Mouse (Mus musculus) ES-E14 (cell line): ENCODE data around the gene 1110051M20Rik. TPM values are rescaled to one million over a fixed set of nuclear protein-coding genes. Genes with fewer than 3 reads are reported as not detected.

Source experiments
- DNase-seq: peaks from one replicate; pipeline ENCODE4 v3.0.0-alpha.2; 2013; ENCODE audit warnings: low read depth, low spot score
- H3K27ac ChIP-seq: 2 replicates; pipeline ENCODE4 v1.5.1; 2012; ENCODE audit warnings: low read depth, mild to moderate bottlenecking, low read length, moderate library complexity, mixed read lengths; ENCODE audit not compliant: poor library complexity, insufficient read depth, severe bottlenecking
- H3K36me3 ChIP-seq: 2 replicates; pipeline ENCODE4 v1.6.1; 2012; ENCODE audit warnings: mild to moderate bottlenecking, low read length, moderate library complexity, mixed read lengths; ENCODE audit not compliant: control insufficient read depth, poor library complexity, insufficient read depth, severe bottlenecking
- H3K4me1 ChIP-seq, 2 experiments: fragments of 150-350 bp in 1 of 2; sonication (generic) in 1 of 2; 2 replicates each; pipeline ENCODE4 v1.6.1; 2012; ENCODE audit warnings: low read length in 2 of 2, mild to moderate bottlenecking in 1 of 2, mixed read lengths in 1 of 2; ENCODE audit not compliant: control insufficient read depth in 2 of 2, insufficient read depth in 2 of 2, poor library complexity in 1 of 2
- H3K4me3 ChIP-seq, 2 experiments: fragments of 150-350 bp in 1 of 2; sonication (generic) in 1 of 2; 2 replicates each; pipeline ENCODE4 v1.5.1; 2012; ENCODE audit warnings: low read length in 2 of 2, low read depth in 1 of 2, mild to moderate bottlenecking in 1 of 2, mixed read lengths in 1 of 2; ENCODE audit not compliant: insufficient read depth in 1 of 2, poor library complexity in 1 of 2, severe bottlenecking in 1 of 2
- H3K9ac ChIP-seq: 2 replicates; pipeline ENCODE4 v1.6.1; 2012; ENCODE audit warnings: low read depth, mild to moderate bottlenecking, low read length, mixed read lengths; ENCODE audit not compliant: poor library complexity, insufficient read depth, severe bottlenecking
- H3K9me3 ChIP-seq: fragments of 150-350 bp; sonication (generic); 2 replicates; pipeline ENCODE4 v1.6.1; 2012; ENCODE audit warnings: low read depth, mild to moderate bottlenecking, low read length; ENCODE audit not compliant: control insufficient read depth, insufficient read depth
- CHD2 ChIP-seq: IDR thresholded peaks from 2 replicates; pipeline ENCODE4 v1.6.1; 2014; ENCODE audit warnings: mild to moderate bottlenecking, low read depth, low read length, inconsistent platforms
- HCFC1 ChIP-seq: IDR thresholded peaks from 2 replicates; pipeline ENCODE4 v1.6.1; 2012; ENCODE audit warnings: low read length, inconsistent platforms, borderline replicate concordance; ENCODE audit not compliant: insufficient read depth
- MAFK ChIP-seq: IDR thresholded peaks from 2 replicates; pipeline ENCODE4 v1.6.1; 2014; ENCODE audit warnings: mild to moderate bottlenecking, low read depth, low read length, inconsistent platforms; ENCODE audit not compliant: insufficient read depth
- ZC3H11A ChIP-seq: IDR thresholded peaks from 2 replicates; pipeline ENCODE4 v1.6.1; 2012; ENCODE audit warnings: low read depth, mild to moderate bottlenecking, inconsistent platforms, low read length, borderline replicate concordance
- ZNF384 ChIP-seq: IDR thresholded peaks from 2 replicates; pipeline ENCODE4 v1.6.1; 2012; ENCODE audit warnings: low read depth, low read length, inconsistent platforms
- in situ Hi-C, 2 experiments: fragments of 600-800 bp; cut with MboI; formaldehyde crosslinking; loops; one replicate each; pipeline ENCODE4 v1.15.1; 2025; ENCODE audit warnings: low sequenced_read_pairs in 2 of 2, inconsistent platforms in 1 of 2; ENCODE audit not compliant: unreplicated experiment in 2 of 2
- total RNA-seq: library from RNA; depleted of rRNA; stranded (reverse); fragments of 300-350 nt; gene quantifications from 2 replicates; pipeline ENCODE4 v1.2.3, GENCODE M21; 2012

1110051M20Rik gene
- total RNA-seq, 1 experiment = 12.4 TPM

GRCm38 (mm10) chr2:91308680-91309079, 135.8 kb downstream of the 1110051M20Rik start:
- no peaks in the 10 kb centered on the region for H3K36me3 ChIP-seq
- H3K4me3 ChIP-seq = no peak overlapping the region
- no peaks in the 10 kb centered on the region for H3K4me1 ChIP-seq
- TF ChIP-seq HCFC1 = no peak
- TF ChIP-seq ZNF384 = no peak
- no peak for TF ChIP-seq CHD2
- no peak for TF ChIP-seq ZC3H11A
- no peak for TF ChIP-seq MAFK
- no peak overlapping the region for H3K9ac ChIP-seq
- DNase-seq = no peak
- H3K9me3 ChIP-seq = no peaks in the 10 kb centered on the region
- no peak overlapping the region for H3K27ac ChIP-seq
- in situ Hi-C loops = no loop called here

- DNase-seq = no peak
- no peak overlapping the region for H3K27ac ChIP-seq
These were observed 137.9 kb downstream of the 1110051M20Rik start for GRCm38 (mm10) chr2:91306589-91306988.

GRCm38 (mm10) chr2:91305926-91306325, 138.6 kb downstream of the 1110051M20Rik start:
- Histone ChIP-seq H3K27ac (no peak overlapping the region), H3K9ac (no peak overlapping the region), H3K9me3 (no peaks in the 10 kb centered on the region), H3K4me3 (no peak overlapping the region), H3K4me1 (peaks cover 0 to 2% of the 10 kb centered on the region in 2 experiments; a peak in 1 of 4 replicates), H3K36me3 (no peaks in the 10 kb centered on the region)
- in situ Hi-C loops = no loop called here
- no peak for TF ChIP-seq CHD2
- TF ChIP-seq ZNF384 = no peak
- TF ChIP-seq ZC3H11A = no peak
- TF ChIP-seq MAFK = no peak
- no peak for TF ChIP-seq HCFC1
- no peak for DNase-seq

More at GRCm38 (mm10) chr2:91306589-91306988, 137.9 kb downstream of the 1110051M20Rik start:
- in situ Hi-C loops = no loop called here
- TF ChIP-seq ZC3H11A = no peak
- no peak for TF ChIP-seq MAFK
- Histone ChIP-seq H3K9me3 (no peaks in the 10 kb centered on the region), H3K4me1 (peaks cover 0 to 2% of the 10 kb centered on the region in 2 experiments; a peak in 1 of 4 replicates), H3K4me3 (no peak overlapping the region), H3K9ac (no peak overlapping the region), H3K36me3 (no peaks in the 10 kb centered on the region)

- TF ChIP-seq MAFK (peak; percentile 29; the same call in 1 of the 2 replicates), HCFC1 (no peak)
- H3K9ac ChIP-seq = no peak overlapping the region
- H3K4me3 ChIP-seq = no peak overlapping the region
- no peak for DNase-seq
- no peaks in the 10 kb centered on the region for H3K9me3 ChIP-seq
- no peak overlapping the region for H3K27ac ChIP-seq
- no peaks in the 10 kb centered on the region for H3K36me3 ChIP-seq
- in situ Hi-C loops = no loop called here
- H3K4me1 ChIP-seq = peaks cover 0 to 2% of the 10 kb centered on the region in 2 experiments; a peak in 1 of 4 replicates
These were observed 141.7 kb downstream of the 1110051M20Rik start for GRCm38 (mm10) chr2:91302845-91303244.

- H3K9me3 ChIP-seq = no peaks in the 10 kb centered on the region
- TF ChIP-seq HCFC1 = no peak
- TF ChIP-seq MAFK = no peak
- no peak for TF ChIP-seq ZC3H11A
- no peak for TF ChIP-seq ZNF384
- no peak for TF ChIP-seq CHD2
- H3K9ac ChIP-seq = no peak overlapping the region
- DNase-seq = no peak
- no peaks in the 10 kb centered on the region for H3K36me3 ChIP-seq
- H3K4me3 ChIP-seq = no peak overlapping the region
- peaks cover 0 to 2% of the 10 kb centered on the region in 2 experiments; a peak in 1 of 4 replicates for H3K4me1 ChIP-seq
- in situ Hi-C loops = no loop called here
- no peak overlapping the region for H3K27ac ChIP-seq
These were observed 142.7 kb downstream of the 1110051M20Rik start for GRCm38 (mm10) chr2:91301836-91302235.
